10 mouse cellular contexts compared by ENCODE assay signal in the genomic region with DNA sequence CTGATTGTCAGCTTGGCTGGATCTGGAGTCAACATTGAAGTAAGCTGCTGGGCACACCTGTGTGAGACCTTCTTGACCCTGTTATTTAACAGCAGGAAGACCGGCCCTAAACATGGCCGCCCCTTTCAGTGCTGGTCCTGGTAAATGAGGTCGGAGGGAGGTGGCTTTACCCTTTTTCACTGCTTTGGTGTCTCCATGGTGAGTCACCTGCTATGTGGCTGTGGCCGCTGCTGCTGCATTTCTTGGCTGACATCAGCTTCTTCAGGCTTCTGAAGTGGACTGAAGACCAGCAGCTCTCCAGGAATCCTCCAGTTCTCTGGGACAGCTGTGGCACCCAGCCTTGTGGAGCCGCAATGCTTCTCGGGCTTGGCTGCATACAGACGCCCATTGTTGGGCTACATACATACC. TPM values are rescaled to one million over a fixed set of nuclear protein-coding genes. Genes with fewer than 3 reads are reported as not detected.
DNase-seq lines count a peak whose midpoint lies in the region; ATAC-seq and TF ChIP-seq lines count a peak whose summit lies in the region.
"Had no signal": no experiment of that assay in that cellular context is flagged by ENCODE, and none has a peak within 500 bp of the region (broad histone marks: within the 10 kb centered on the region; RNA-seq: fewer than 3 reads in every experiment).

No protein-coding gene starts in this region.

- ATAC-seq in kidney, embryonic 14.5 days (ENCODE audit: low FRiP score, low TSS enrichment): peak; percentile 13; the same call in 1 of the 2 replicates
- ATAC-seq in embryonic facial prominence, embryonic 14.5 days (ENCODE audit: low read depth): 0 out of 2 replicates have a peak, but pooled peaks have one; percentile 31
- ATAC-seq in intestine, embryonic 16.5 days: peak; percentile 45
- ATAC-seq in CD4-positive, CD25-positive, alpha-beta regulatory T cell, adult 4 months: no peak

- 0 out of 2 replicates have a peak overlapping the region, but pooled peaks have one; percentile 17 for H3K4me2 ChIP-seq in kidney, embryonic 14.5 days (replicated peaks; ENCODE audit: low read depth, low read length)
- no peak overlapping the region for H3K4me2 ChIP-seq in embryonic facial prominence, embryonic 14.5 days (ENCODE audit: low read depth, low read length)
- H3K4me2 ChIP-seq in intestine, embryonic 16.5 days (ENCODE audit: low read depth, low read length): no peak overlapping the region
- H3K4me2 ChIP-seq in myocyte (ENCODE audit: low read depth): peak overlapping the region; percentile 39

- no peak overlapping the region; the same call in 1 of the 2 replicates for H3K9ac ChIP-seq in kidney, embryonic 14.5 days (ENCODE audit: low read depth, low read length)
- no peak overlapping the region for H3K9ac ChIP-seq in embryonic facial prominence, embryonic 14.5 days (ENCODE audit: low read depth, low read length)
- H3K9ac ChIP-seq in intestine, embryonic 16.5 days (ENCODE audit: low read depth, low read length): 0 out of 2 replicates have a peak overlapping the region, but pooled peaks have one; percentile 26

- no peak for DNase-seq in kidney, adult 9 months
- no peak for DNase-seq in embryonic facial prominence, embryonic 14.5 days (ENCODE audit: low spot score)
- no peak for DNase-seq in layer of hippocampus, adult 18-20 months (ENCODE audit: low spot score in 2 of 2)
- no peak for DNase-seq in urinary bladder, postnatal 36 days (ENCODE audit: low spot score in 2 of 2)
- DNase-seq: layer of hippocampus, adult 9-11 months had no signal

- TF ChIP-seq POLR2A in myocyte (IDR thresholded peaks at IDR 0.05; ENCODE audit: insufficient read length, low read depth): no peak

- 66% methylated on average over 7 of the region's 7 CpGs for WGBS in kidney, embryonic 14.5 days
- WGBS in embryonic facial prominence, embryonic 14.5 days: 53% methylated on average over 7 of the region's 7 CpGs
- 34% methylated on average over 7 of the region's 7 CpGs for WGBS in intestine, embryonic 16.5 days

- peaks cover 8% of the 10 kb centered on the region for H3K4me1 ChIP-seq in kidney, embryonic 14.5 days (ENCODE audit: control insufficient read depth, insufficient read depth, low read length)
- H3K4me1 ChIP-seq in embryonic facial prominence, embryonic 14.5 days (ENCODE audit: control insufficient read depth, insufficient read depth, low read length): no peaks in the 10 kb centered on the region
- peaks cover 27% of the 10 kb centered on the region for H3K4me1 ChIP-seq in intestine, embryonic 16.5 days (ENCODE audit: control insufficient read depth, insufficient read depth, low read length)

- H3K79me2 ChIP-seq in myocyte (ENCODE audit: control insufficient read depth, insufficient read depth): no peaks in the 10 kb centered on the region

- H3K36me3 ChIP-seq in kidney, embryonic 14.5 days (ENCODE audit: control insufficient read depth, insufficient read depth, low read length): no peaks in the 10 kb centered on the region
- no peaks in the 10 kb centered on the region for H3K36me3 ChIP-seq in embryonic facial prominence, embryonic 14.5 days (ENCODE audit: control insufficient read depth, insufficient read depth, low read length)
- H3K36me3 ChIP-seq in intestine, embryonic 16.5 days (ENCODE audit: control insufficient read depth, insufficient read depth, low read length): no peaks in the 10 kb centered on the region
- no peaks in the 10 kb centered on the region for H3K36me3 ChIP-seq in myocyte (ENCODE audit: control insufficient read depth, insufficient read depth)

- no peak overlapping the region for H3K4me3 ChIP-seq in kidney, embryonic 14.5 days (ENCODE audit: low read length)
- no peak overlapping the region for H3K4me3 ChIP-seq in embryonic facial prominence, embryonic 14.5 days (ENCODE audit: low read depth, low read length)
- H3K4me3 ChIP-seq in intestine, embryonic 16.5 days (ENCODE audit: low read length): no peak overlapping the region
- H3K4me3 ChIP-seq in myocyte: no peak overlapping the region

- peak overlapping the region; percentile 90 for H3K27ac ChIP-seq in kidney, embryonic 14.5 days (ENCODE audit: low read depth, low read length)
- peak overlapping the region; percentile 41; the same call in 1 of the 2 replicates for H3K27ac ChIP-seq in embryonic facial prominence, embryonic 14.5 days (replicated peaks; ENCODE audit: low read depth, low read length)
- peak overlapping the region; percentile 85 for H3K27ac ChIP-seq in intestine, embryonic 16.5 days (ENCODE audit: low read length)

- H3K9me3 ChIP-seq in kidney, embryonic 14.5 days (ENCODE audit: control insufficient read depth, low read length): no peaks in the 10 kb centered on the region
- no peaks in the 10 kb centered on the region for H3K9me3 ChIP-seq in embryonic facial prominence, embryonic 14.5 days (ENCODE audit: control insufficient read depth, low read length)
- H3K9me3 ChIP-seq in intestine, embryonic 16.5 days (ENCODE audit: control insufficient read depth, low read length): no peaks in the 10 kb centered on the region

- no peaks in the 10 kb centered on the region for H3K27me3 ChIP-seq in kidney, embryonic 14.5 days (ENCODE audit: control insufficient read depth, insufficient read depth, low read length)
- H3K27me3 ChIP-seq in embryonic facial prominence, embryonic 14.5 days (replicated peaks; ENCODE audit: control insufficient read depth, insufficient read depth, low read length): no peaks in the 10 kb centered on the region
- no peaks in the 10 kb centered on the region for H3K27me3 ChIP-seq in intestine, embryonic 16.5 days (replicated peaks; ENCODE audit: control insufficient read depth, insufficient read depth, low read length)
- H3K27me3 ChIP-seq in myocyte (ENCODE audit: control insufficient read depth, insufficient read depth, insufficient read length): no peaks in the 10 kb centered on the region
- H3K27me3 ChIP-seq: Patski had no signal

- no peak overlapping the region for H3ac ChIP-seq in myocyte (ENCODE audit: control insufficient read depth, insufficient read length)

TF ChIP-seq in myocyte, 11 proteins besides CTCF, POLR2A, EP300 and RAD21 (continues in another document):
- TF ChIP-seq USF1 (IDR thresholded peaks at IDR 0.05; ENCODE audit: low read depth): no peak
- TF ChIP-seq MAX (IDR thresholded peaks at IDR 0.05; ENCODE audit: low read depth): no peak
- no peak for TF ChIP-seq SRF (IDR thresholded peaks at IDR 0.05; ENCODE audit: control insufficient read depth, insufficient read length, low read depth)
- peak; percentile 34 for TF ChIP-seq TCF12 (IDR thresholded peaks at IDR 0.05; ENCODE audit: insufficient read depth, poor library complexity, severe bottlenecking)
- no peak for TF ChIP-seq E2F4 (IDR thresholded peaks at IDR 0.05; ENCODE audit: insufficient read depth)
- TF ChIP-seq REST (IDR thresholded peaks at IDR 0.05; ENCODE audit: insufficient read depth, insufficient read length): no peak
- TF ChIP-seq MYOG (IDR thresholded peaks at IDR 0.05; ENCODE audit: control insufficient read depth in 1 of 3, insufficient read depth in 1 of 3, insufficient read length in 2 of 3, low read depth in 2 of 3): peak; percentile 35 to 83 (median 52)
- TF ChIP-seq POLR2AphosphoS2 (IDR thresholded peaks at IDR 0.05; ENCODE audit: insufficient read length, low read depth): no peak

RNA-seq across cellular contexts. Expression of gene Gga1, which starts 8.2 kb away (rescaled TPM):
- polyA plus RNA-seq in kidney, embryonic 14.5 days (2014; fragmentation: Nextera tagmentation; extraction: Ambion mirVana): 33.9 and 44.8 TPM in 2 replicates
- polyA plus RNA-seq in embryonic facial prominence, embryonic 14.5 days (2014; fragmentation: Nextera tagmentation; extraction: Ambion mirVana): 42.5 and 46.9 TPM in 2 replicates
- 56.3 and 57.4 TPM in 2 replicates for polyA plus RNA-seq in intestine, embryonic 16.5 days (2015; fragmentation: Nextera tagmentation; extraction: Ambion mirVana)
- polyA plus RNA-seq in myocyte (2012; fragmentation: generic; extraction: Trizol): 89.3 TPM
- total RNA-seq in layer of hippocampus, adult 18-20 months (2021): 10 to 100 TPM; 59.0 to 61.7 TPM
- polyA plus RNA-seq in CD4-positive, CD25-positive, alpha-beta regulatory T cell, adult 4 months (2017; shearing (Covaris generic)): 10 to 100 TPM; 14.3 to 17.1 TPM

RNA-seq across cellular contexts. Expression of gene Lgals2, which starts 13.5 kb away (rescaled TPM):
- polyA plus RNA-seq in kidney, embryonic 14.5 days (2014; fragmentation: Nextera tagmentation; extraction: Ambion mirVana): 0.53 and 1.6 TPM in 2 replicates
- polyA plus RNA-seq in embryonic facial prominence, embryonic 14.5 days (2014; fragmentation: Nextera tagmentation; extraction: Ambion mirVana): 0.89 and 1.4 TPM in 2 replicates
- polyA plus RNA-seq in intestine, embryonic 16.5 days (2015; fragmentation: Nextera tagmentation; extraction: Ambion mirVana): 1,298 and 1,309 TPM in 2 replicates
- 2.2 TPM for polyA plus RNA-seq in myocyte (2012; fragmentation: generic; extraction: Trizol)
- not detected for total RNA-seq in layer of hippocampus, adult 18-20 months (2021)
- polyA plus RNA-seq in CD4-positive, CD25-positive, alpha-beta regulatory T cell, adult 4 months (2017; shearing (Covaris generic)): not detected

RNA-seq across cellular contexts. Expression of gene Cdc42ep1, which starts 26.4 kb away (rescaled TPM):
- polyA plus RNA-seq in kidney, embryonic 14.5 days (2014; fragmentation: Nextera tagmentation; extraction: Ambion mirVana): 28.4 and 37.9 TPM in 2 replicates
- 30.8 and 36.1 TPM in 2 replicates for polyA plus RNA-seq in embryonic facial prominence, embryonic 14.5 days (2014; fragmentation: Nextera tagmentation; extraction: Ambion mirVana)
- 34.5 and 36.1 TPM in 2 replicates for polyA plus RNA-seq in intestine, embryonic 16.5 days (2015; fragmentation: Nextera tagmentation; extraction: Ambion mirVana)
- 76.0 TPM for polyA plus RNA-seq in myocyte (2012; fragmentation: generic; extraction: Trizol)
- 10 to 100 TPM; 11.9 to 15.8 TPM for total RNA-seq in layer of hippocampus, adult 18-20 months (2021)
- not detected for polyA plus RNA-seq in CD4-positive, CD25-positive, alpha-beta regulatory T cell, adult 4 months (2017; shearing (Covaris generic))

RNA-seq across cellular contexts. Expression of gene Gm49510, which starts 30.6 kb away (rescaled TPM):
- 0.19 and 0.59 TPM in 2 replicates for polyA plus RNA-seq in kidney, embryonic 14.5 days (2014; fragmentation: Nextera tagmentation; extraction: Ambion mirVana)
- polyA plus RNA-seq in embryonic facial prominence, embryonic 14.5 days (2014; fragmentation: Nextera tagmentation; extraction: Ambion mirVana): 0.58 and 0.98 TPM in 2 replicates
- 0.21 and 0.55 TPM in 2 replicates for polyA plus RNA-seq in intestine, embryonic 16.5 days (2015; fragmentation: Nextera tagmentation; extraction: Ambion mirVana)
- 0.04 TPM for polyA plus RNA-seq in myocyte (2012; fragmentation: generic; extraction: Trizol)
- total RNA-seq in layer of hippocampus, adult 18-20 months (2021): under 1 TPM in 1 of 2 experiments, not detected in 1; 0.52 TPM
- polyA plus RNA-seq in CD4-positive, CD25-positive, alpha-beta regulatory T cell, adult 4 months (2017; shearing (Covaris generic)): not detected

RNA-seq across cellular contexts. Expression of gene Sh3bp1, which starts 30.7 kb away (rescaled TPM):
- 32.7 and 38.5 TPM in 2 replicates for polyA plus RNA-seq in kidney, embryonic 14.5 days (2014; fragmentation: Nextera tagmentation; extraction: Ambion mirVana)
- 40.8 and 44.1 TPM in 2 replicates for polyA plus RNA-seq in embryonic facial prominence, embryonic 14.5 days (2014; fragmentation: Nextera tagmentation; extraction: Ambion mirVana)
- 21.5 and 23.3 TPM in 2 replicates for polyA plus RNA-seq in intestine, embryonic 16.5 days (2015; fragmentation: Nextera tagmentation; extraction: Ambion mirVana)
- 11.1 TPM for polyA plus RNA-seq in myocyte (2012; fragmentation: generic; extraction: Trizol)
- 10 to 100 TPM; 32.4 to 34.4 TPM for total RNA-seq in layer of hippocampus, adult 18-20 months (2021)
- polyA plus RNA-seq in CD4-positive, CD25-positive, alpha-beta regulatory T cell, adult 4 months (2017; shearing (Covaris generic)): 10 to 100 TPM; 49.5 to 59.0 TPM

Comparison
In these comparisons a context has a peak if more than half of its experiments do, and no peak if none do; other contexts are left out.
1. H3K4me2 ChIP-seq: peak in kidney, embryonic 14.5 days (single experiment) and myocyte (single experiment); none in embryonic facial prominence, embryonic 14.5 days (single experiment) and intestine, embryonic 16.5 days (single experiment).
2. RNA of gene Lgals2, which starts 13.5 kb away (polyA plus RNA-seq): 1,298 to 1,309 TPM in intestine, embryonic 16.5 days; 2.2 TPM in myocyte (single experiment), 0.89 to 1.4 TPM in embryonic facial prominence, embryonic 14.5 days, 0.53 to 1.6 TPM in kidney, embryonic 14.5 days and not detected in CD4-positive, CD25-positive, alpha-beta regulatory T cell, adult 4 months; every median in the first group is over 100 times any median in the second.
3. RNA of gene Cdc42ep1, which starts 26.4 kb away (polyA plus RNA-seq): 76.0 TPM in myocyte (single experiment), 28.4 to 37.9 TPM in kidney, embryonic 14.5 days, 34.5 to 36.1 TPM in intestine, embryonic 16.5 days and 30.8 to 36.1 TPM in embryonic facial prominence, embryonic 14.5 days; not detected in CD4-positive, CD25-positive, alpha-beta regulatory T cell, adult 4 months; every median in the first group is over 10 times any median in the second.
4. Peak in every context shown above with its lines, with median percentiles within 50 percentile points of each other: H3K27ac ChIP-seq.